In genomic region chr1:154188631-154189030, GRCm38 (mm10) we compare ENCODE assay signal across 16 mouse cellular contexts. TPM values are rescaled to one million over a fixed set of nuclear protein-coding genes. Genes with fewer than 3 reads are reported as not detected.
DNase-seq lines count a peak whose midpoint lies in the region; ATAC-seq and TF ChIP-seq lines count a peak whose summit lies in the region.
"Had no signal": no experiment of that assay in that cellular context is flagged by ENCODE, and none has a peak within 500 bp of the region (broad histone marks: within the 10 kb centered on the region; RNA-seq: fewer than 3 reads in every experiment).

No protein-coding gene starts in this region.

- H3K27ac ChIP-seq in stomach, postnatal 0 days (replicated peaks) = 0 out of 2 replicates have a peak overlapping the region, but pooled peaks have one; percentile 4
- H3K27ac ChIP-seq: kidney, postnatal 0 days; liver, embryonic 12.5 days; macrophage had no signal

- TF ChIP-seq CTCF in stomach, postnatal 0 days (IDR thresholded peaks at IDR 0.05; ENCODE audit: low read depth) = no peak

- H3K4me3 ChIP-seq in stomach, postnatal 0 days (ENCODE audit: low read depth, low read length) = no peak overlapping the region
- H3K4me3 ChIP-seq: liver, embryonic 12.5 days had no signal

- WGBS in stomach, postnatal 0 days = 51% methylated on average over 4 of the region's 4 CpGs

- DNase-seq in adrenal gland, postnatal 14 days = peak; percentile 36
- no peak for DNase-seq in adrenal gland, adult (ENCODE audit: inconsistent age in 2 of 2, low spot score in 1 of 2)
- DNase-seq in kidney, postnatal 10 days = peak; percentile 31
- DNase-seq in kidney, adult 8-10 months = no peak
- DNase-seq in right cerebral cortex, postnatal 4 days = peak; percentile 30
- DNase-seq in right cerebral cortex, adult 18-20 months = no peak
- peak; percentile 23 for DNase-seq in stomach, postnatal 0 days (ENCODE audit: low spot score)
- no peak for DNase-seq in spleen, adult 12 weeks (ENCODE audit: low spot score)
- DNase-seq: adrenal gland, adult 2 months; cerebellum, adult 9-11 months; heart, postnatal 14 days had no signal

- no peaks in the 10 kb centered on the region for H3K36me3 ChIP-seq in stomach, postnatal 0 days (ENCODE audit: control insufficient read depth, insufficient read depth, low read length)
- H3K36me3 ChIP-seq: liver, embryonic 12.5 days had no signal

- no peaks in the 10 kb centered on the region for H3K9me3 ChIP-seq in stomach, postnatal 0 days (ENCODE audit: control insufficient read depth, low read length)
- H3K9me3 ChIP-seq: liver, embryonic 12.5 days had no signal

- no peaks in the 10 kb centered on the region for H3K27me3 ChIP-seq in stomach, postnatal 0 days (ENCODE audit: control insufficient read depth, insufficient read depth, low read length)
- H3K27me3 ChIP-seq: liver, embryonic 12.5 days had no signal

- no peak for TF ChIP-seq EP300 in stomach, postnatal 0 days (optimal IDR thresholded peaks at IDR 0.05)

- no peak overlapping the region for H3K4me2 ChIP-seq in stomach, postnatal 0 days (replicated peaks; ENCODE audit: low read depth)
- H3K4me2 ChIP-seq: liver, embryonic 12.5 days had no signal

- no peak overlapping the region for H3K9ac ChIP-seq in stomach, postnatal 0 days (ENCODE audit: low read length)
- H3K9ac ChIP-seq: liver, embryonic 12.5 days had no signal

- no peaks in the 10 kb centered on the region for H3K4me1 ChIP-seq in stomach, postnatal 0 days (replicated peaks; ENCODE audit: control insufficient read depth, insufficient read depth)
- H3K4me1 ChIP-seq: liver, embryonic 12.5 days had no signal

- 0 out of 2 replicates have a peak, but pooled peaks have one; percentile 43 for ATAC-seq in stomach, postnatal 0 days (ENCODE audit: low FRiP score, low TSS enrichment)
- ATAC-seq: liver, embryonic 12.5 days; Patski had no signal

RNA-seq across cellular contexts. Expression of gene Zfp648, which starts 12.4 kb away (rescaled TPM):
- total RNA-seq in adrenal gland, postnatal 14 days (2021) = 0.30 TPM in 2 replicates
- polyA plus RNA-seq in stomach, postnatal 0 days (2015; fragmentation: Nextera tagmentation; extraction: Ambion mirVana) = 0.05 and 0.06 TPM in 2 replicates
- total RNA-seq: granulocyte monocyte progenitor cell, adult 5-6 weeks; heart, postnatal 14 days had no signal
- polyA plus RNA-seq: macrophage, Patski had no signal

Comparison
In these comparisons a context has a peak if more than half of its experiments do, and no peak if none do; other contexts are left out.
1. DNase-seq: peak in adrenal gland, postnatal 14 days (single experiment), kidney, postnatal 10 days (single experiment), right cerebral cortex, postnatal 4 days (single experiment) and stomach, postnatal 0 days (single experiment); none in adrenal gland, adult (0 of 2), kidney, adult 8-10 months (0 of 2), right cerebral cortex, adult 18-20 months (single experiment) and spleen, adult 12 weeks (single experiment).